Mouse (Mus musculus): ENCODE data around the gene Acp4.

The Acp4 gene

GRCm38 (mm10) chr7:44269397-44269796 is 12.2 kb upstream of the Acp4 start:
- in situ Hi-C loops (cut with MboI; ENCODE audit: unreplicated experiment in 2 of 2), result loop anchor here in 1 of 2 experiments (10.0 to 25.0 kb wide), 2 partner anchors 295 to 693 kb away; partner anchors contain the start of gene Cpt1c

GRCm38 (mm10) chr7:44268117-44268516 is 10.9 kb upstream of the Acp4 start:
- in situ Hi-C loops (cut with MboI; ENCODE audit: unreplicated experiment in 2 of 2), result loop anchor here in 1 of 2 experiments (10.0 to 25.0 kb wide), 2 partner anchors 297 to 694 kb away; partner anchors contain the start of gene Cpt1c

GRCm38 (mm10) chr7:44262791-44263643 is 5.8 kb upstream of the Acp4 start:
- in situ Hi-C loops (cut with MboI; ENCODE audit: unreplicated experiment in 2 of 2), result loop anchor here (5.0 to 25.0 kb wide), 7 partner anchors 84 to 699 kb away; partner anchors contain the start of gene Cpt1c (in 1 of the 2)

- in situ Hi-C loops (cut with MboI; ENCODE audit: unreplicated experiment in 2 of 2), result loop anchor here (5.0 to 25.0 kb wide), 7 partner anchors 86 to 701 kb away; partner anchors contain the start of gene Cpt1c (in 1 of the 2)
Observed at GRCm38 (mm10) chr7:44261147-44261546, 4.0 kb upstream of the Acp4 start, which contains the start of gene Gm15517. Gm15517 (plus strand) TSS chr7:44261447.

DNA sequence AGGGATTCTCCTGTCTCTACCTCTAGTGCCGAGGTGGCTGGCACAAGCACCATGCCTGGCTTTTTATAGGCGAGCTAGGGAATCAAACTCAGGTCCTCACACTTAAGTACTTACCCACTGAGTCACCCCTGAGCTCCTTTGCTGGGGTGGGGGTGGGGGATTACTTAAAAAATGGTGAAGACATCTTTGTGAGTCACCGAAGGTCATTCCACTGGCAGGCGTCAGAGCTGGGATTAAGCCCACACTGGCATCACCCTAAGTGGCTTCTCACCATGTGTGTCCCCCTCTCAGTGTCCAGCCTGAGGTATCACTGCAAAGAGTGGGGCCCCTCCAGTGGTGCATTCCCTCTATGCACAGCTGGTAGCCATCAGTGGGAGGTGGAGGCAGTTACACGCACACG is 3.2 kb upstream of the Acp4 start:
- in situ Hi-C loops (cut with MboI; ENCODE audit: unreplicated experiment in 2 of 2), result loop anchor here (5.0 to 25.0 kb wide), 7 partner anchors 87 to 702 kb away; partner anchors contain the start of gene Cpt1c (in 1 of the 2)

DNA sequence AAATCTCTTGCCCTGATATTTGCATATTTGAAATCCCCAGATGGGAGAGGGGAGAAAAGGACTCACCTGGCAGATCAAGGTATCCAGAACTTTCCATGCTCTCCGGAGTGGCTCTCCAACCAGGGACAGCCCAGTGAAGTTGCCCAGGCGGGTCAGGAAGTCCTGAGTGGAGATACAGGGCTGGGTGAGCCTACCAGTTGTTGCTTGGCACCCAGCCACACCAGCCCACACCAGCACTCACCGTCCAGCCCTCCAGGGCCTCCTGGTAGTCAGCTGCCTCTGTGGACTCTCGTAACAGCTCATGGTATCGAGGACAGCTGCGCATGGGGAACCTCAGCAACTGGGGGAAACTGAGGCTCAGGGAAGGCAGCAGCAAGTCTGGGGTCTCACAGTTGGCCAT is 2.2 kb downstream of the Acp4 start:
- in situ Hi-C loops (cut with MboI; ENCODE audit: unreplicated experiment in 2 of 2), result loop anchor here in 1 of 2 experiments (25.0 kb wide), 1 partner anchor 707 kb away; the partner anchor contains the start of gene Cpt1c

DNA sequence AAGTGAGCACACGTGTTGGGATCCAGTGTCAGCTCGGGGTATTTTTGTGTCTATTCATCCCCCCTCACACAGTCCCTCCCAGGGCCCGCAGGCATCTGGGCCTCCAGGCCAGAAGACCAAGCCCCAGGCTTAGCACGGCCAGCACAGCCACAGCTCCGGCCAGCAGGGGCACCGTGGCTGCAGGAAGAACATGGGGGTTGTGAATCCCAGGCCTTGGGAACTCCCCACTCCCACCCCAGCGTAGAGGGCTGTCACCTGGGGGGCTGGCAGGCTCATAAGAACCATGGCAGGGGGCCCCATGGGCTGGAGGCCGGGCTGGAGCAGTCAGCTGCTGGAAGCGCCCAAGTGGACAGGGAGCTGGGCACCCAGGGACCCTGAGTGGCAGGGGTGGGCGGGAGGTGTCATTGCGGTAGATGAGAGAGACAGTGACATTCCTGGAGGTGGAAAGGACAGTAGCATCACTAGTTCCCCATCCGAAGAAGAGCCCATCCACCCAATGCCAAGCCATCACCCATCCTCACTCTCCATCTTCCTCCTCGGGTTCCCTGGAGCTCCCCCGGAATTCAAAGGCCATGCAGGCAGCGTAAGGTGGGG is 4.1 kb downstream of the Acp4 start:
- in situ Hi-C loops (cut with MboI; ENCODE audit: unreplicated experiment in 2 of 2), result loop anchor here in 1 of 2 experiments (25.0 kb wide), 1 partner anchor 709 kb away; the partner anchor contains the start of gene Cpt1c

- in situ Hi-C loops (cut with MboI; ENCODE audit: unreplicated experiment in 2 of 2), result loop anchor here in 1 of 2 experiments (25.0 kb wide), 1 partner anchor 711 kb away; the partner anchor contains the start of gene Cpt1c
Observed at GRCm38 (mm10) chr7:44250732-44251275, 6.4 kb downstream of the Acp4 start.

DNA sequence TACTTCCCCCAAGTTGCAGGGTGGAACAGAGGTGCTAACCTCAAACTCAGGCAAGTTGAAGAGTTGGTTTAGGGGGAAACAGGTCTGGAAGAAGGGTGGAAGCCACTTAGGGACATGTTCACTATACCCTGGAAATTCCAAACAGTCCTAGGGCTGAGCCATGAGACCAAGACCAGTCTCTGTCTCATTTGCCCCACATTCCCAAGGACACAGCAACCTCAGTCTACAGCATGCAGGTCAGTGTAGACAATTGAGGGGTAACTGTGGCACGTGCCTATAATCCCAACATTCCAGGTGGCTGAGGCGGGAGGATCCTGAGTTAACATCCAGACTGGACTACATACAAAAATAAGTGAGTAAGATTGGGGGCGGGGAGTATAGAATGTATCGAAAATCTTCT is 7.9 kb downstream of the Acp4 start:
- in situ Hi-C loops (cut with MboI; ENCODE audit: unreplicated experiment in 2 of 2), result loop anchor here in 1 of 2 experiments (25.0 kb wide), 1 partner anchor 562 kb away; the partner anchor contains the start of gene Klk14

DNA sequence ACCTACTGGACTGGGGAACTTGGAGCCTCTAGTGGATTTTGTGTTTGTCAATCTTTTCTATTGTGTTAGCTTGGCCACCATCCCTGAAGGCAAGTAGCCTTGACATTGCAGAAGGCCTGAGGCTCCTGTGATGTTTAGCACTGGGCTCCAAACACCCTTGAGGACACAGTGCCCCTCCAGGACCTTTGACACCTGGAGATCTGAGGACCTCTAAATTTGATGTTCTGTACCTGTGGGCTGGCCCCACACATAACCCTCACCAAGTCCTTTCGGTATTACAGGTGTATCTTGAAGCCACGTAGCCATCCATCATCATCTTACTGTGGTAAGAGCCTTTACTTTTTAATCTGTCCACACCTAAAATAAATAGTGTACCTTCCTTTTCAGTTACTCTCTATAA is 9.2 kb downstream of the Acp4 start:
- in situ Hi-C loops (cut with MboI; ENCODE audit: unreplicated experiment in 2 of 2), result loop anchor here in 1 of 2 experiments (25.0 kb wide), 1 partner anchor 561 kb away; the partner anchor contains the start of gene Klk14

GRCm38 (mm10) chr7:44246984-44247470 is 10.2 kb downstream of the Acp4 start:
- in situ Hi-C loops (cut with MboI; ENCODE audit: unreplicated experiment in 2 of 2), result loop anchor here in 1 of 2 experiments (25.0 kb wide), 1 partner anchor 560 kb away; the partner anchor contains the start of gene Klk14

DNA sequence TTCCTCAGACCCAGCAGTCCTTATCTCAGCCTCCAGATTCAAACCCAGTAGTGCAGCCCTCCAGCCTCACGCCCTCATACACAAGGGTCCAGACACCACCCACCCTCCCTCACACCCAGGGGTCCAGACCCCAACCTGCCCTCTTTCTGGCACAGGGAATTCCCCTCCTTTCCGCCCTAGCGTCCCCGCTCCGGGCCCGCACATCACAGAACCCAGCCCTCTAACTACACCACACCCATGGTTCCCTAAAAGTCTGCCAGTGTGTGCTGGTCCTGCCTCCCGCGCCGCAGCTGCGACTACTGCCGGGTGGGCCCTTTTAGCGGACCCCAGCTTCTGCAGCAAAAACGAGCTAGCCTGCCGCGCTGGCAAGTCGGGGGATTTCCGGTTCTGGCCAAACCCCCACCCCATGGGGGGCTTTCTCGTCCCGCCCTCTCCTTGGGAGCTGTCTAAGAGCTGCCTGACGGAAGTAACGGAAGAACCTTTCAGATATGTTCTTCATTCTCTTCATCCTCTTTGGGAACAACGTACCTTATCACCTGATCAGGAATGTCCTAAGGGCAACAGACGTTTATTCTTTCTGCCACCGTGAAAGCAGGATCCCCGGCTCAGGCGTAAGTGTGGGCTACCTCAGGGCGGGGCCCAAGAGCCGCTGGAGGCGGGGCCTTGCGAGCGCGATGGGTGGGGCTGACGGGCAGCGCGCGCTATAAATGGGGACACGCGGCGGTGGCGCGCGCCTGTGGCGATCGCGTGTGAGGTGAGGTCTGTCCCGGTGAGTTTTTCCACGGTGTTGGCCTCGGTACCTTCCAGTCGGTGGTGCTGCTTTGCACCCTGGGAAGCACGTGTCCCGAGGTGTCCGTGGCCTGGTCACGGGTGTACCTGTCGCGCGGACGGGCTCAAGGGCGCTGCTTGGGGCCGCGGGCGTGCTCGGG is 10.9 kb downstream of the Acp4 start, which contains the start of the genes 1700028J19Rik and 2410002F23Rik:
TSS of gene 1700028J19Rik (minus strand) at position 641 of the 929 bp plus-strand sequence.
TSS of gene 2410002F23Rik (plus strand) at position 668 of the 929 bp plus-strand sequence.
- in situ Hi-C loops (cut with MboI; ENCODE audit: unreplicated experiment in 2 of 2), result loop anchor here in 1 of 2 experiments (25.0 kb wide), 1 partner anchor 559 kb away; the partner anchor contains the start of gene Klk14

GRCm38 (mm10) chr7:44244080-44244479 is 13.1 kb downstream of the Acp4 start:
- in situ Hi-C loops (cut with MboI; ENCODE audit: unreplicated experiment in 2 of 2), result loop anchor here in 1 of 2 experiments (25.0 kb wide), 1 partner anchor 557 kb away; the partner anchor contains the start of gene Klk14

- in situ Hi-C loops (cut with MboI; ENCODE audit: unreplicated experiment in 2 of 2), result loop anchor here in 1 of 2 experiments (25.0 kb wide), 1 partner anchor 554 kb away; the partner anchor contains the start of gene Klk14
Observed at GRCm38 (mm10) chr7:44241163-44241562, 16.0 kb downstream of the Acp4 start.

- in situ Hi-C loops (cut with MboI; ENCODE audit: unreplicated experiment in 2 of 2), result loop anchor here in 1 of 2 experiments (25.0 kb wide), 1 partner anchor 553 kb away; the partner anchor contains the start of gene Klk14
Observed at GRCm38 (mm10) chr7:44240712-44241111, 16.5 kb downstream of the Acp4 start.

DNA sequence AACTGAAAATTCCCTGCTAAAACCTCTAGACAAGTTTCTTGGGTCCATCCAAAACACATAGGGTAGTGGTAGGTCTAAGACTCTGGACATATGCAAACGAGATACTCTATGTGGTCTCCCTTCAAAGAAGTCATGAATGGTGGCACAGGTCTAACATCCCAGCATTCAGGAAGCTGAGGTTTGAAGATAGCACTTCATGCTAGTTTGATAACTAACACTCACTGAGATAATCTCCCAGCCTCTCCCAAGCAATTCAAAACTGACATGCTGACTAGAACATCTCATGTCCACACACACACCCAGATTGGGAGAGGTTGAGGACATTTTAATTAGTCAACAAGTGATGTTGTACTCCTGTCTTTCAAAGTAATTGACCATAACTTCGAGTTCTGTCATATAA is 17.3 kb downstream of the Acp4 start:
- in situ Hi-C loops (cut with MboI; ENCODE audit: unreplicated experiment in 2 of 2), result loop anchor here in 1 of 2 experiments (25.0 kb wide), 1 partner anchor 553 kb away; the partner anchor contains the start of gene Klk14

DNA sequence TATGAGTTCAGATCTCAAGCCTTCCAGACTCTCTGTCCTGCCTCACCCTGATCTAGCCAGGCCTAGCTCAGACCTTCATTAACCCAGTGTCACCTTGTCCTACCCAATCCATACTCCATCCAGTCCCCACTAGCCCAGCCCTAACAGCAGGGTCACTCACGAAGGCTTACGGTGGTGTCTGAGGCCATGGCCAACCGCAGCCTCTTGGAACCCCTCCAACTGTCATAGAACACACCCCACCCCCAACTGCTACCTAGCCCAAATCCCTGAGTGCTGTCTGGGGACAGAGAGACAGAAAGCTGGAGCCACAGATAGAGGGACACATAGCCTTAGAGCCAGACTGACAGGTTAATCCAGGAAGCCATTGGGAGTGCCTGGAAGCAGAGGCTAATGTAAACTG is 21.3 kb downstream of the Acp4 start, which contains the start of gene Gm36864:
TSS of gene Gm36864 (plus strand) at position 269 of the 400 bp plus-strand sequence.
- in situ Hi-C loops (cut with MboI; ENCODE audit: unreplicated experiment in 2 of 2), result loop anchor here in 1 of 2 experiments (25.0 kb wide), 1 partner anchor 549 kb away; the partner anchor contains the start of gene Klk14

DNA sequence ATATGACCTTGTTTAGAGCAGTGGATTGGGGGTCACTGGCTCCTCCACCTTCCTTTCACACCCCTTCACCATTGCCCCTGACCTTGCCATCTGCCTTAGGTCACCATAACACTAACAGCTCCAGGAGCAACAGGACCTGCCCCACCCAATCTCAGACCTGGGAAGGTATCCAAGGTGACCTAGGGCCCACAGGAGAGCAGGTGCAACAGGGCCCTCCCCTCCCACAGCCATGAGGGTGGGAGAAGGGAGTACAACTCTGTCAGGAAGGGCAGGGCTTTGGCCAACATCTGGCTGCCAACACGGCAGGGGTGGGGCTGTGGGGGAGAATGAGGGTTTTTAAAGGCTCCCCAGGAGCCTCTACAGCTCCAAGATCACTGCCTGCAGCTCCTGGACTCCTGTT is 32.1 kb downstream of the Acp4 start, which contains the start of gene Klk1:
TSS of gene Klk1 (plus strand) at position 285 of the 400 bp plus-strand sequence.
- in situ Hi-C loops (cut with MboI; ENCODE audit: unreplicated experiment in 2 of 2), result loop anchor here in 1 of 2 experiments (25.0 kb wide), 1 partner anchor 538 kb away; the partner anchor contains the start of gene Klk14

Data from v-Abl transformed pro-B cells (cell line).